Mouse (Mus musculus) liver, embryonic 14.5 days (tissue): ENCODE measurements at regions not wholly inside any gene's neighbourhood (a gene's known extent, or its start where the extent isn't known, plus 50 kb on each side); places are given as distances from the start of the nearest gene placed in this dataset.

Source experiments
- CTCF ChIP-seq: IDR thresholded peaks from 2 replicates; pipeline ENCODE4 v1.5.1; 2016; ENCODE audit warnings: antibody characterized with exemption, low read depth, control low read depth
- EP300 ChIP-seq: IDR thresholded peaks from 2 replicates; pipeline ENCODE4 v1.6.1; 2016; ENCODE audit warnings: antibody characterized with exemption, low read depth

GRCm38 (mm10) chr10:10190308-10190707 is 281.8 kb downstream of the Adgb start:
- TF ChIP-seq CTCF (no peak), EP300 (no peak)
